Comparison of ENCODE assay signal across 13 mouse cellular contexts in the genomic region with DNA sequence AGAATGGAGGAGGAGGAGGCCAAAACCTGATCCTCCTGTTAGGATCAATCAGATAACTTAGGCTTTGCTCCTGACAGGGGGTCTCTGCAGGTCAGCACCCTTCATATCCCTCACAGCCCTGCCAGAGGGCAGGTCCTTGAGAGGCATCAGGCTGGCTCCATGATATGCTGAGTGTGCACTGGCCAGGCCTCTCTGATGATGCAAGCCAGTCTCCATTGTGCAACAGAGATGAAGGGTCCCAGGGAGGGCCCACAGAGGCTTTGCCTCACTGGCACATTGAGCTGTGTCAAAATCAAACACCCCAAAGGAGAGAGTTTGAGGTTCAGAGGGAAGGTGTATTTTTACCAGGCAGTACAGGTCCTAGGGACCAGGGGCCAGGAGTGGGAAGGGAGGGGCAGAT. TPM values are rescaled to one million over a fixed set of nuclear protein-coding genes. Genes with fewer than 3 reads are reported as not detected.
DNase-seq lines count a peak whose midpoint lies in the region; ATAC-seq and TF ChIP-seq lines count a peak whose summit lies in the region.
"Had no signal": no experiment of that assay in that cellular context is flagged by ENCODE, and none has a peak within 500 bp of the region (broad histone marks: within the 10 kb centered on the region; RNA-seq: fewer than 3 reads in every experiment).

No protein-coding gene starts in this region.

- H3K9ac ChIP-seq in limb, embryonic 13.5 days: no peak overlapping the region
- H3K9ac ChIP-seq in liver, postnatal 0 days (replicated peaks): no peak overlapping the region
- H3K9ac ChIP-seq in stomach, embryonic 15.5 days: no peak overlapping the region
- H3K9ac ChIP-seq: forebrain, embryonic 15.5 days had no signal

- H3K36me3 ChIP-seq in limb, embryonic 13.5 days: no peaks in the 10 kb centered on the region
- H3K36me3 ChIP-seq in limb, embryonic 10.5 days: no peaks in the 10 kb centered on the region
- H3K36me3 ChIP-seq in liver, postnatal 0 days (replicated peaks; ENCODE audit: insufficient read depth, low read length): no peaks in the 10 kb centered on the region
- no peaks in the 10 kb centered on the region for H3K36me3 ChIP-seq in stomach, embryonic 15.5 days
- H3K36me3 ChIP-seq: embryonic facial prominence, embryonic 10.5 days; forebrain, embryonic 15.5 days had no signal

- intact Hi-C loops in left cerebral cortex, postnatal 14 days (cut with DNase I): no loop called here

- peaks cover 5% of the 10 kb centered on the region; the same call in 1 of the 2 replicates for H3K4me1 ChIP-seq in limb, embryonic 13.5 days
- peaks cover 3% of the 10 kb centered on the region; the same call in 1 of the 2 replicates for H3K4me1 ChIP-seq in limb, embryonic 10.5 days
- peaks cover 10% of the 10 kb centered on the region for H3K4me1 ChIP-seq in liver, postnatal 0 days (ENCODE audit: insufficient read depth)
- 0 out of 2 replicates have a peak, but pooled peaks cover 3% of the 10 kb centered on the region for H3K4me1 ChIP-seq in stomach, embryonic 15.5 days
- H3K4me1 ChIP-seq: embryonic facial prominence, embryonic 10.5 days; forebrain, embryonic 15.5 days had no signal

- 0 out of 2 replicates have a peak, but pooled peaks have one; percentile 5 for ATAC-seq in limb, embryonic 13.5 days (ENCODE audit: low FRiP score, low read depth)
- peak; percentile 78 for ATAC-seq in liver, postnatal 0 days
- peak; percentile 41; the same call in 1 of the 2 replicates for ATAC-seq in stomach, embryonic 15.5 days (ENCODE audit: insufficient read depth, low FRiP score, low read depth)
- ATAC-seq: inflammation-experienced regulatory T-cells, adult 6 months had no signal

- H3K9me3 ChIP-seq in limb, embryonic 13.5 days: no peaks in the 10 kb centered on the region
- no peaks in the 10 kb centered on the region for H3K9me3 ChIP-seq in limb, embryonic 10.5 days (replicated peaks)
- no peaks in the 10 kb centered on the region for H3K9me3 ChIP-seq in liver, postnatal 0 days (ENCODE audit: low read length)
- no peaks in the 10 kb centered on the region for H3K9me3 ChIP-seq in stomach, embryonic 15.5 days
- H3K9me3 ChIP-seq: forebrain, embryonic 15.5 days had no signal

- H3K27me3 ChIP-seq in limb, embryonic 13.5 days: no peaks in the 10 kb centered on the region
- H3K27me3 ChIP-seq in limb, embryonic 10.5 days (ENCODE audit: low read depth, poor library complexity, severe bottlenecking): no peaks in the 10 kb centered on the region
- no peaks in the 10 kb centered on the region for H3K27me3 ChIP-seq in liver, postnatal 0 days (ENCODE audit: insufficient read depth, low read length)
- H3K27me3 ChIP-seq in stomach, embryonic 15.5 days (replicated peaks): no peaks in the 10 kb centered on the region
- H3K27me3 ChIP-seq: forebrain, embryonic 15.5 days had no signal

- DNase-seq in adrenal gland, postnatal 14 days: peak; percentile 56
- DNase-seq in adrenal gland, postnatal 25 days: no peak
- no peak for DNase-seq in limb, embryonic 10.5 days (ENCODE audit: low spot score)
- DNase-seq in liver, postnatal 0 days: peak; percentile 59
- no peak for DNase-seq in left cerebral cortex, postnatal 14 days (ENCODE audit: low spot score in 2 of 2)
- DNase-seq in thymus, postnatal 4 days: no peak

- no peak overlapping the region for H3K27ac ChIP-seq in limb, embryonic 13.5 days
- H3K27ac ChIP-seq in limb, embryonic 10.5 days: no peak overlapping the region
- H3K27ac ChIP-seq in liver, postnatal 0 days (ENCODE audit: low read depth): peak overlapping the region; percentile 86
- no peak overlapping the region for H3K27ac ChIP-seq in stomach, embryonic 15.5 days
- H3K27ac ChIP-seq: embryonic facial prominence, embryonic 10.5 days; forebrain, embryonic 15.5 days had no signal

- H3K4me3 ChIP-seq in limb, embryonic 13.5 days: no peak overlapping the region
- no peak overlapping the region for H3K4me3 ChIP-seq in limb, embryonic 10.5 days
- no peak overlapping the region for H3K4me3 ChIP-seq in liver, postnatal 0 days (ENCODE audit: low read depth, low read length)
- no peak overlapping the region for H3K4me3 ChIP-seq in stomach, embryonic 15.5 days (replicated peaks)
- H3K4me3 ChIP-seq: embryonic facial prominence, embryonic 10.5 days; forebrain, embryonic 15.5 days had no signal

- H3K4me2 ChIP-seq in limb, embryonic 13.5 days (replicated peaks): no peak overlapping the region
- no peak overlapping the region for H3K4me2 ChIP-seq in liver, postnatal 0 days (ENCODE audit: low read depth, low read length)
- H3K4me2 ChIP-seq in stomach, embryonic 15.5 days: no peak overlapping the region
- H3K4me2 ChIP-seq: forebrain, embryonic 15.5 days had no signal

- TF ChIP-seq EP300 in liver, postnatal 0 days (IDR thresholded peaks at IDR 0.05; ENCODE audit: low read depth): 0 out of 2 replicates have a peak, but pooled peaks have one; percentile 5

- no peak for TF ChIP-seq CTCF in liver, postnatal 0 days (IDR thresholded peaks at IDR 0.05; ENCODE audit: low read depth)

RNA-seq across cellular contexts. Expression of a gene that starts 28.1 kb away (rescaled TPM):
- 66.2 and 130 TPM in 2 replicates for total RNA-seq in adrenal gland, postnatal 14 days (2021)
- 179 and 220 TPM in 2 replicates for total RNA-seq in adrenal gland, postnatal 25 days (2021)
- polyA plus RNA-seq in limb, embryonic 13.5 days (2015; fragmentation: Nextera tagmentation; extraction: Ambion mirVana): 2.0 and 2.4 TPM in 2 replicates
- 1.6 and 1.7 TPM in 2 replicates for polyA plus RNA-seq in limb, embryonic 10.5 days (2016; fragmentation: Nextera tagmentation; extraction: Ambion mirVana)
- 104 and 114 TPM in 2 replicates for polyA plus RNA-seq in liver, postnatal 0 days (2015; fragmentation: Nextera tagmentation; extraction: Ambion mirVana)
- polyA plus RNA-seq in stomach, embryonic 15.5 days (2015; fragmentation: Nextera tagmentation; extraction: Ambion mirVana): 10.1 and 10.5 TPM in 2 replicates
- 10 to 100 TPM; 61.4 to 65.8 TPM for total RNA-seq in left cerebral cortex, postnatal 14 days (2021)
- total RNA-seq: monocyte, adult 5-6 weeks had no signal

RNA-seq across cellular contexts. Expression of a gene that starts 52.0 kb away (rescaled TPM):
- total RNA-seq in adrenal gland, postnatal 14 days (2021): 38.0 and 40.0 TPM in 2 replicates
- 38.4 and 44.5 TPM in 2 replicates for total RNA-seq in adrenal gland, postnatal 25 days (2021)
- polyA plus RNA-seq in limb, embryonic 13.5 days (2015; fragmentation: Nextera tagmentation; extraction: Ambion mirVana): 5.0 and 5.1 TPM in 2 replicates
- polyA plus RNA-seq in limb, embryonic 10.5 days (2016; fragmentation: Nextera tagmentation; extraction: Ambion mirVana): 4.3 and 7.5 TPM in 2 replicates
- 22.4 and 45.6 TPM in 2 replicates for polyA plus RNA-seq in liver, postnatal 0 days (2015; fragmentation: Nextera tagmentation; extraction: Ambion mirVana)
- 11.5 and 13.5 TPM in 2 replicates for polyA plus RNA-seq in stomach, embryonic 15.5 days (2015; fragmentation: Nextera tagmentation; extraction: Ambion mirVana)
- 10 to 100 TPM; 18.9 to 27.7 TPM for total RNA-seq in left cerebral cortex, postnatal 14 days (2021)
- total RNA-seq: MEL; monocyte, adult 5-6 weeks had no signal
- polyA plus RNA-seq: inflammation-experienced regulatory T-cells, adult 6 months had no signal

Comparison
In these comparisons a context has a peak if more than half of its experiments do, and no peak if none do; other contexts are left out.
1. DNase-seq: peak in adrenal gland, postnatal 14 days (single experiment) and liver, postnatal 0 days (single experiment); none in adrenal gland, postnatal 25 days (single experiment), limb, embryonic 10.5 days (single experiment), left cerebral cortex, postnatal 14 days (0 of 2) and thymus, postnatal 4 days (single experiment).
2. ATAC-seq: peak in every context shown above with its lines; median percentile 78 in liver, postnatal 0 days; 41 in stomach, embryonic 15.5 days; 5 in limb, embryonic 13.5 days.